Mouse (Mus musculus) forebrain, embryonic 12.5 days (tissue): ENCODE measurements around the gene Hsd17b11. TPM values are rescaled to one million over a fixed set of nuclear protein-coding genes. Genes with fewer than 3 reads are reported as not detected.
"Not testable (repeated sequence)": the region's sequence is repeated elsewhere in the genome, so short reads cannot be mapped to it uniquely, and the experiment has no call there.

Experiments
- ATAC-seq: fragments of 200-750 bp; cut with Nextera tagmentation; 2 replicates; pipeline ENCODE4 v1.8.0; 2017; ENCODE audit warnings: moderate TSS enrichment; ENCODE audit not compliant: low FRiP score
- H3K27ac ChIP-seq: fragments of 300-500 bp; sonication (generic); 2 replicates; pipeline ENCODE4 v1.5.1; 2016; ENCODE audit warnings: mild to moderate bottlenecking
- H3K27me3 ChIP-seq: fragments of 300-500 bp; sonication (generic); 2 replicates; pipeline ENCODE4 v1.6.1; 2016; ENCODE audit warnings: mild to moderate bottlenecking
- H3K36me3 ChIP-seq: fragments of 300-500 bp; sonication (generic); replicated peaks from 2 replicates; pipeline ENCODE4 v1.6.1; 2016; ENCODE audit warnings: mild to moderate bottlenecking
- H3K4me1 ChIP-seq: fragments of 300-500 bp; sonication (generic); 2 replicates; pipeline ENCODE4 v1.6.1; 2016
- H3K4me2 ChIP-seq: fragments of 300-500 bp; sonication (generic); 2 replicates; pipeline ENCODE4 v1.6.1; 2016; ENCODE audit warnings: mild to moderate bottlenecking, moderate library complexity
- H3K4me3 ChIP-seq: fragments of 300-500 bp; sonication (generic); replicated peaks from 2 replicates; pipeline ENCODE4 v1.5.1; 2016; ENCODE audit warnings: mild to moderate bottlenecking
- H3K9ac ChIP-seq: fragments of 300-500 bp; sonication (generic); 2 replicates; pipeline ENCODE4 v1.6.1; 2016; ENCODE audit warnings: mild to moderate bottlenecking
- H3K9me3 ChIP-seq: fragments of 300-500 bp; sonication (generic); 2 replicates; pipeline ENCODE4 v1.6.1; 2016
- WGBS: fragments of 180-500 bp; shearing (Covaris S2); methylation state at CpG from one replicate; pipeline ENCODE4 v1.1.7; 2016; 5-methylcytosine and 5-hydroxymethylcytosine counted together
- microRNA-seq: library from miRNA; unstranded; fragments of <30 nt; microRNA quantifications from one replicate; pipeline ENCODE4, GENCODE M21; 2017
- polyA plus RNA-seq: library from polyadenylated mRNA; unstranded; fragments of >200 nt; fragmentation: Nextera tagmentation; extraction: Ambion mirVana; gene quantifications from 2 replicates; pipeline ENCODE4 v1.2.1, GENCODE M21; 2016

The Hsd17b11 gene
- polyA plus RNA-seq, 1 experiment from 2014 or later: 1.7 TPM

GRCm38 (mm10) chr5:103962935-103963429, 58.7 kb downstream of the Hsd17b11 start:
- H3K4me1 ChIP-seq: 0 out of 2 replicates have a peak, but pooled peaks cover 9% of the 10 kb centered on the region
- no peak overlapping the region for H3K27ac ChIP-seq
- H3K36me3 ChIP-seq: no peaks in the 10 kb centered on the region
- WGBS: 78% methylated on average over 1 of the region's 1 CpGs
- H3K27me3 ChIP-seq: no peaks in the 10 kb centered on the region
- H3K4me3 ChIP-seq: no peak overlapping the region
- no peak overlapping the region for H3K4me2 ChIP-seq
- ATAC-seq: no peak
- H3K9ac ChIP-seq: no peak overlapping the region
- H3K9me3 ChIP-seq: no peaks in the 10 kb centered on the region

GRCm38 (mm10) chr5:103954638-103955037, 67.1 kb downstream of the Hsd17b11 start:
- Histone ChIP-seq H3K27ac (no peak overlapping the region), H3K4me2 (no peak overlapping the region), H3K27me3 (no peaks in the 10 kb centered on the region), H3K9ac (no peak overlapping the region), H3K4me1 (no peaks in the 10 kb centered on the region), H3K36me3 (no peaks in the 10 kb centered on the region), H3K4me3 (no peak overlapping the region), H3K9me3 (no peaks in the 10 kb centered on the region)
- ATAC-seq: no peak
- WGBS: 87% methylated on average over 5 of the region's 5 CpGs

- Histone ChIP-seq H3K36me3 (no peaks in the 10 kb centered on the region), H3K4me1 (no peaks in the 10 kb centered on the region), H3K27me3 (no peaks in the 10 kb centered on the region), H3K9me3 (no peaks in the 10 kb centered on the region), H3K4me3 (no peak overlapping the region), H3K9ac (no peak overlapping the region), H3K4me2 (no peak overlapping the region), H3K27ac (no peak overlapping the region)
- ATAC-seq: no peak
- WGBS: 87% methylated on average over 10 of the region's 10 CpGs
These were observed 68.3 kb downstream of the Hsd17b11 start for GRCm38 (mm10) chr5:103953135-103954083.

- WGBS: 95% methylated on average over 15 of the region's 15 CpGs
- ATAC-seq, H3K4me3 ChIP-seq, H3K9me3 ChIP-seq, H3K27ac ChIP-seq, H3K4me2 ChIP-seq, H3K4me1 ChIP-seq, H3K9ac ChIP-seq, H3K36me3 ChIP-seq, H3K27me3 ChIP-seq: not testable (repeated sequence)
These were observed 71.6 kb downstream of the Hsd17b11 start for GRCm38 (mm10) chr5:103950138-103950537.

GRCm38 (mm10) chr5:103943183-103943582, 78.5 kb downstream of the Hsd17b11 start:
- H3K9ac ChIP-seq: no peak overlapping the region
- H3K27me3 ChIP-seq: peaks cover 14% of the 10 kb centered on the region
- no peak for ATAC-seq
- H3K4me3 ChIP-seq: no peak overlapping the region
- H3K9me3 ChIP-seq: no peaks in the 10 kb centered on the region
- peaks cover 27% of the 10 kb centered on the region for H3K4me1 ChIP-seq
- H3K36me3 ChIP-seq: no peaks in the 10 kb centered on the region
- H3K4me2 ChIP-seq: no peak overlapping the region
- H3K27ac ChIP-seq: no peak overlapping the region
- WGBS: 22% methylated on average over 6 of the region's 6 CpGs

GRCm38 (mm10) chr5:103939856-103940255, 81.9 kb downstream of the Hsd17b11 start:
- 95% methylated on average over 1 of the region's 1 CpGs for WGBS
- peaks cover 39% of the 10 kb centered on the region for H3K4me1 ChIP-seq
- H3K36me3 ChIP-seq: no peaks in the 10 kb centered on the region
- no peak overlapping the region for H3K27ac ChIP-seq
- H3K4me2 ChIP-seq: no peak overlapping the region
- no peak overlapping the region for H3K4me3 ChIP-seq
- peaks cover 24% of the 10 kb centered on the region for H3K27me3 ChIP-seq
- H3K9ac ChIP-seq: no peak overlapping the region
- ATAC-seq: no peak
- H3K9me3 ChIP-seq: no peaks in the 10 kb centered on the region

Small RNA genes lying within 50 kb of the gene (microRNA-seq; reads per million reads assigned to microRNA genes)
- gene Mir5619: 3.6 reads per million, percentile 11 among the genes with 10 or more reads in this experiment

Other genes with a start within 250 kb of the Hsd17b11 start
- gene Klhl8, start 110.7 kb downstream of the Hsd17b11 start, polyA plus RNA-seq: 17.4 and 18.8 TPM in 2 replicates
- not detected in 2 replicates for gene Hsd17b13, start 44.5 kb downstream of the Hsd17b11 start, polyA plus RNA-seq
- gene Nudt9, start 24.4 kb upstream of the Hsd17b11 start, polyA plus RNA-seq: 55.8 and 58.8 TPM in 2 replicates
- gene Gm17660, start 55.7 kb upstream of the Hsd17b11 start, polyA plus RNA-seq: not detected in 2 replicates
- 26.5 and 27.5 TPM in 2 replicates for gene Sparcl1, start 91.8 kb upstream of the Hsd17b11 start, polyA plus RNA-seq
- gene Dspp, start 148.8 kb upstream of the Hsd17b11 start, polyA plus RNA-seq: not detected in 2 replicates
- gene Dmp1, start 180.7 kb upstream of the Hsd17b11 start, polyA plus RNA-seq: 0.92 and 1.1 TPM in 2 replicates